Mouse (Mus musculus) cortical plate, adult 2 months (tissue): ENCODE results near the gene Tspan9. TPM values are rescaled to one million over a fixed set of nuclear protein-coding genes. Genes with fewer than 3 reads are reported as not detected.

ENCODE experiments used
- H3K27ac ChIP-seq: fragments of 200-500 bp; 2 replicates; pipeline ENCODE4 v1.5.1; 2012; ENCODE audit warnings: low read length, control low read depth, inconsistent platforms; ENCODE audit not compliant: insufficient read depth
- H3K4me1 ChIP-seq: fragments of 200-500 bp; 2 replicates; pipeline ENCODE4 v1.6.1; 2011; ENCODE audit warnings: low read length; ENCODE audit not compliant: control insufficient read depth, insufficient read depth
- H3K4me3 ChIP-seq: fragments of 200-500 bp; 2 replicates; pipeline ENCODE4 v1.5.1; 2011; ENCODE audit warnings: mild to moderate bottlenecking, low read length, control low read depth; ENCODE audit not compliant: insufficient read depth
- CTCF ChIP-seq: fragments of 200-500 bp; IDR thresholded peaks from 2 replicates; pipeline ENCODE4 v1.5.1; 2011; ENCODE audit warnings: mild to moderate bottlenecking, control low read depth, low read length; ENCODE audit not compliant: insufficient read depth; ENCODE audit errors: extremely low read depth
- POLR2A ChIP-seq: fragments of 200-500 bp; IDR thresholded peaks from 2 replicates; pipeline ENCODE4 v1.6.1; 2011; ENCODE audit warnings: mild to moderate bottlenecking, low read length, control low read depth; ENCODE audit not compliant: insufficient read depth; ENCODE audit errors: extremely low read depth
- polyA plus RNA-seq: library from polyadenylated mRNA; depleted of rRNA; stranded (reverse); fragments of >200 nt; gene quantifications from 2 replicates; pipeline ENCODE4 v1.2.3, GENCODE M21; 2012; rRNA removed

Gene Tspan9
- polyA plus RNA-seq, 1 experiment, result 55.5 TPM

DNA sequence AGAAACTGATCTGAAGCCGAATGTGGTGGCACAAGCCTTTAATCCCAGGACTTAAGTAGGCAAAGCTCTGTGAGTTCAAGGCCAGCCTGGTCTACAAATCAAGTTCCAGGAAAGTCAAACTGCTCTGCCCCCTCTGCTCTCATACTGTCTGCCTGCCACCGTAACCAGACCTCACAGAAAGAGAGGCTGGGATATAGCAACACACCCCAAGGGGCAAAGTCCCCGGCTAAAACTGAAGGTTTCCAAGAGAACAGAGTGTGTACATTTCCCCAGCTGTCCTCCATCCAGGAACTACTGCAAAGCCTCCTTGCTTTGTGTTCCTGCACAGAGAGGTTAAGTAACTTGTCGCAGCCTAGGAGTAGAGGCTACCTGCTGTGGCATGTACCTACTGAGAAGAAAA lies 231.7 kb downstream of the Tspan9 start:
- no peaks in the 10 kb centered on the region for H3K4me1 ChIP-seq
- H3K27ac ChIP-seq, result no peak overlapping the region
- TF ChIP-seq POLR2A (no peak), CTCF (no peak)
- H3K4me3 ChIP-seq, result no peak overlapping the region

Other genes starting within 250 kb of the Tspan9 start
- 0.42 and 0.63 TPM in 2 replicates for gene Tead4, start 157.2 kb upstream of the Tspan9 start, polyA plus RNA-seq
- gene Tulp3, start 212.3 kb upstream of the Tspan9 start, polyA plus RNA-seq, result 27.2 and 27.8 TPM in 2 replicates
- gene Rhno1, start 219.3 kb upstream of the Tspan9 start, polyA plus RNA-seq, result 11.8 and 12.2 TPM in 2 replicates
- gene Foxm1, start 219.4 kb upstream of the Tspan9 start, polyA plus RNA-seq, result 1.7 and 2.5 TPM in 2 replicates
- gene Tex52, start 231.9 kb upstream of the Tspan9 start, polyA plus RNA-seq, result 2.8 and 4.3 TPM in 2 replicates
- 0.40 TPM in 1 of 2 replicates, not detected in the other for gene Gm44596, start 231.9 kb upstream of the Tspan9 start, polyA plus RNA-seq